Mouse (Mus musculus) G1E (cell line): ENCODE results near the gene Fam110a. TPM values are rescaled to one million over a fixed set of nuclear protein-coding genes. Genes with fewer than 3 reads are reported as not detected.

ENCODE experiments used
- ATAC-seq: 2 replicates; pipeline ENCODE4 v1.8.0; 2016; ENCODE audit warnings: mild to moderate bottlenecking; ENCODE audit not compliant: insufficient number of reproducible peaks, poor library complexity, low FRiP score, severe bottlenecking; ENCODE audit errors: extremely low read depth
- DNase-seq: peaks from one replicate; pipeline ENCODE4 v3.0.0; 2012; ENCODE audit warnings: low spot score
- H3K27me3 ChIP-seq: 2 replicates; pipeline ENCODE4 v1.6.1; 2012; ENCODE audit warnings: mild to moderate bottlenecking, low read length, inconsistent platforms; ENCODE audit not compliant: insufficient read depth
- H3K36me3 ChIP-seq: replicated peaks from 2 replicates; pipeline ENCODE3; 2012; ENCODE audit warnings: mild to moderate bottlenecking, inconsistent platforms
- H3K4me1 ChIP-seq: 2 replicates; pipeline ENCODE4 v1.6.1; 2012; ENCODE audit warnings: low read depth, low read length, inconsistent platforms, mixed read lengths; ENCODE audit not compliant: insufficient read depth
- H3K4me3 ChIP-seq: 2 replicates; pipeline ENCODE4 v1.5.1; 2012; ENCODE audit warnings: low read depth, mild to moderate bottlenecking, inconsistent platforms, low read length, moderate library complexity, mixed read lengths
- H3K9me3 ChIP-seq: replicated peaks from 2 replicates; pipeline ENCODE4 v1.6.1; 2012; ENCODE audit warnings: inconsistent platforms
- CTCF ChIP-seq: IDR thresholded peaks from 2 replicates; pipeline ENCODE4 v1.5.1; 2012; ENCODE audit warnings: low read depth, low read length, inconsistent platforms, mixed read lengths
- GATA1 ChIP-seq: IDR thresholded peaks from 2 replicates; pipeline ENCODE4 v1.6.1; 2012; ENCODE audit warnings: borderline replicate concordance, low read length, inconsistent platforms, mixed read lengths
- GATA2 ChIP-seq: IDR thresholded peaks from 2 replicates; pipeline ENCODE4 v1.6.1; 2012; ENCODE audit warnings: low read depth, low read length, inconsistent platforms, borderline replicate concordance
- POLR2AphosphoS5 ChIP-seq: IDR thresholded peaks from 2 replicates; pipeline ENCODE4 v1.6.1; 2012; ENCODE audit warnings: low read depth, low read length, inconsistent platforms; ENCODE audit not compliant: insufficient replicate concordance
- TAL1 ChIP-seq: conservative IDR thresholded peaks from 2 replicates; pipeline ENCODE4 v1.6.1; 2012; ENCODE audit warnings: low read depth, low read length, inconsistent platforms, mixed read lengths
- polyA plus RNA-seq: library from polyadenylated mRNA; stranded (reverse); fragments of >175 nt; gene quantifications from 2 replicates; pipeline ENCODE4 v1.2.3, GENCODE M21; 2012
- total RNA-seq, 2 experiments: library from RNA; stranded (forward) in 1 of 2; stranded (reverse) in 1 of 2; fragments of 200-1000 nt in 1 of 2; fragments of >200 nt in 1 of 2; fragmentation: Nextera tagmentation in 1 of 2; gene quantifications; 2 replicates each; pipeline ENCODE4 v1.2.3; 2014 to 2017

Fam110a gene
- total and polyA plus RNA-seq, 3 experiments, result 3.8 to 24.7 (median 5.2) TPM

DNA sequence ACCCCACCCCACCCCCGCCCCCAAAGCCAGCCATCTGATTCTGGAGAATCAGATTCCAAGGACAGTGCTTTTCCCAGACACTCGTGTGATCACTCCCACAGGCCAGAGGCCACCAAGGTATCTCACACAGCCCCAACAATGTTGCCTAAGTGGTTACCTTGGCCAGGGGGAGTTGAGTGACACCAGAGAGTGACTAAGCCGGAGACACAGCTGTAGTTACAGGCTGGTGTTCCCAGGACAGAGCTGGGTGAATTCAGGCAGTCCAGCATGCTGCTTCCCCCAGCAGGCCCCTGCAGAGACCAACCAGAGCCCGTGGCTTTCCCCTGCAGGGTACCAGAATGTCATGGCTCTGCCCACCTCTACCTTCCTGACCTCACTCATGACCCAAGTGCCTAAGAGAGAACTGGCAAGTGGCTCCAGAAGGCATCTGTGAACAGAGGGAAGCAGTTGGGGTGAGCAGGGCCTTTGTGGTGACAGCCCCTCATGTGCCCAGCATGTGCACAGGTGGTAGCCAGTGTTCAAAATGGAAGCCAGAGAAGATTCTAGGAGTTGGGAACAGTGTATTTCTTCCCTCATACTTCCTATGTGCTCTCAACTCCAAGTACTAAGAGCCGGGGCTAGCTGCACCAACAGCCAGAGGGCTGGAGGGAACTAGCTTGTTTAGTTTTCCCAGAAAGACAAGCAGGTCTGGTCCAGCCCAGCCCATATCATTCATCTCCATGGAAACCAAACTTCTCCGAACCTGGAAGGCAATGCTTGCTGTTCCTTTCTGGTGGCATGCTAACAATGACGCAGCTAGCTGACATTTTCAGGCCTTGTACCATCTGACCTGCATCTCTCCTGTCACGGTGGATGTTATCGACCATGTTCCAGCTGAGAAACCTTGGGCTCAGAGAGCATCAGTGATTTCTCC lies 18.5 kb downstream of the Fam110a start:
- no peaks in the 10 kb centered on the region for H3K27me3 ChIP-seq
- no peak for ATAC-seq
- H3K4me3 ChIP-seq, result no peak overlapping the region
- no peaks in the 10 kb centered on the region for H3K9me3 ChIP-seq
- H3K36me3 ChIP-seq, result no peaks in the 10 kb centered on the region
- no peak for DNase-seq
- TF ChIP-seq CTCF (no peak), GATA1 (no peak), TAL1 (no peak), GATA2 (no peak), POLR2AphosphoS5 (no peak)
- H3K4me1 ChIP-seq, result 0 out of 2 replicates have a peak, but pooled peaks cover 3% of the 10 kb centered on the region

DNA sequence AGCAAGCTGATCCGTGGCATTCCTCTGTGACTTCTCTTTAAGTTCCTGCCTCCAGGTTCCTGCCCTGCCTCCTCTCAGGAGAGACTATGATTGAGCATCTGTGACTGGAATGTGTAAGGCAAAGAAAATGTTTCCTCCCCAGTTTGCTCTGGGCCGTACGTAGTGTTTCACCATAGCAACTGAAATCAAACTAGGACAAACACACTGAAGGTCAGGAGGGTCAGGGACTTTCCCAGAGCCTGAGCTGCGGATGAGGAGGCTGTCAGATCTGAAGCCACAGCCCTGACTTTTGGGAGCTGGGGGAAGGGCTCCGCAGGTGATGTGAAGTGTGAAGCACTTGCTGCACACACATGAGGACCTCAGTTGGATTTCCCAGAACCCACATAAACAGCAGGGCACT lies 20.7 kb downstream of the Fam110a start:
- Histone ChIP-seq H3K4me1 (0 out of 2 replicates have a peak, but pooled peaks cover 3% of the 10 kb centered on the region), H3K4me3 (no peak overlapping the region), H3K27me3 (no peaks in the 10 kb centered on the region), H3K36me3 (no peaks in the 10 kb centered on the region), H3K9me3 (no peaks in the 10 kb centered on the region)
- TF ChIP-seq CTCF (no peak), POLR2AphosphoS5 (no peak), TAL1 (no peak), GATA2 (no peak), GATA1 (no peak)
- ATAC-seq, result no peak
- no peak for DNase-seq

DNA sequence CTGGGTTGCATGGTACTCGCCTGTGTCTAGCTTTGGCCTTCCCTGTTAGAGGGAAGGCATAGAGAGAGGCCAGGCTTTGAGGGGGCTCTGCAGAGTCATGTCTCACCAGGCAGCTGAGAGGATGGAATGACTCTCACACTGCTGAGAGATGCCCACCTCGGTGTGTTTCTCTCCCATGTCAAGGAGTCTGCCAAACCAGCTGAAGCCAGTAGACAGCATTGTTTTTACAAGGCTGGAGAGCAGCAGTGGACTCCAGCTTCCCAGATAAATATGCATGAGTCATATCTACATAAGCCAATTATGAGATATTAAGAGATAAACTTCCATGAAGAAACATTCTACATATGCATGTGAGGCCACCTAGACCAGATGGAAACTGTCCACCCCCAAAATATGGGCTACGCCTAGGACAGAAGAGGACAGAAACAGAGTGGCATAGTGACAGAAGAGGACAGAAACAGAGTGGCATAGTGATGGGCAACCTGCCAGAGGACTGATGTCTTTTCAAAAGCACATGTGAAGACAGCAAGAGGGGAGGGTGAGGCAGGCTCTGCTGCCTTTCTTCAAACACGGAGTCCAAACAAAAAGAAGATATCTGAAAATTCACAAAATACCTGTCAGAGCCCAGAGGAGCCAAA lies 23.4 kb downstream of the Fam110a start:
- no peak for TF ChIP-seq TAL1
- TF ChIP-seq GATA2, result no peak
- no peak for TF ChIP-seq POLR2AphosphoS5
- TF ChIP-seq GATA1, result no peak
- TF ChIP-seq CTCF, result no peak
- no peaks in the 10 kb centered on the region for H3K36me3 ChIP-seq
- DNase-seq (no peak), ATAC-seq (no peak)
- H3K9me3 ChIP-seq, result no peaks in the 10 kb centered on the region
- H3K4me3 ChIP-seq, result no peak overlapping the region
- no peaks in the 10 kb centered on the region for H3K4me1 ChIP-seq
- H3K27me3 ChIP-seq, result no peaks in the 10 kb centered on the region

DNA sequence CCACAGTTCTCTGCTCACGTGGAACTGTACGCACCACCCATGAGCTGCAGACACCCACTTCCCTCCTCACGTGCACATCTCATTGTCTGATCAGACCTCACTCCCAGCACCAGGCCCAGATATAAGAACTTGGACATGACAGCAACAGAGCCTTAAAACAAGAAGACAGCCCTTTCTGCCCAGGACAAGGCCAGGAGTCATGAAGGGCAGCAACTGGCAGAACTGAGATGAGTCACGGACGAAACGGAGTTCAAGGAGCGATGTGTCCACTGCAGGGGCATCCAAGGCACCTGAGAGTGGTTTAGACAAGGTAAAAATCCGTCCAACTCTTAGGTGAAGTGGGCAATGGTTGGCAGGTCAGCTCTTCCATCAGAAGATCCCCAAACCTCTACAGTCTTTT lies 26.4 kb downstream of the Fam110a start:
- ATAC-seq (no peak), DNase-seq (no peak)
- H3K36me3 ChIP-seq, result no peaks in the 10 kb centered on the region
- no peaks in the 10 kb centered on the region for H3K27me3 ChIP-seq
- TF ChIP-seq GATA1 (no peak), GATA2 (no peak), CTCF (no peak), TAL1 (no peak), POLR2AphosphoS5 (no peak)
- H3K4me3 ChIP-seq, result no peak overlapping the region
- H3K9me3 ChIP-seq, result no peaks in the 10 kb centered on the region
- no peaks in the 10 kb centered on the region for H3K4me1 ChIP-seq

DNA sequence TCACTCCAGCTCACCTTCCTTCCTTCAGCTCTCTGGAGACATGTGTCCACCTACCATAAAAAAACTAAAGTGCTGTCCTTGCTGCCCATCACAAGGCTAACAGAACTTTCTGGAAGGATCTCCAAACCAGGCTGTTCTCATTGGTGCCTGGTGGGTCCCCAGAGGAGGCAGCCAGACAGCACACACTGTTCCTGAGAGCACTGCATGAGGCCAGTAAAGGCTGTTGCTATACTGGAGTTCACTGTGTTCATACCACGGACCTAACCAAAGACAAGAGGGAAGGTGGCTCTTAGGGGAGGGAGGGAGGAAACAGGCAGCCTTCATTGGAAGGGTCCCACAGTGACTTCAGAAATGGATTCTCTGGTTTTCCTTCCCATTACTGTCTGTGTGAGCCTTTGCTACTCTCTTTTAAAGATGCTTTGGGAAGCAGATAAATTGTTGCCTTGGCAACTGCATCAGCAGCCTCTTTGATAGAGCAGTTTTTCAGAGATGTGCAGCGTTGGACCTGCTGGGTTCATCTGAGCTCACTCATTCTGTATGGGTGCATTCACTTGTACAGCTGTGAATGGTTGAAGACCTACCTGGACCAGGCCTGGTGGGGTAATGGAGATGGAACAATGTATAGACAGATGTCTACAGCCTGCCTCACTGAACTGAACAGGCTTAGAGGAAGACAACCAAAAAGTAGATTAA lies 30.8 kb downstream of the Fam110a start:
- H3K27me3 ChIP-seq, result peaks cover 4% of the 10 kb centered on the region; the same call in 1 of the 2 replicates
- no peak for TF ChIP-seq GATA2
- TF ChIP-seq GATA1, result no peak
- TF ChIP-seq POLR2AphosphoS5, result no peak
- no peak for TF ChIP-seq CTCF
- DNase-seq (no peak), ATAC-seq (no peak)
- H3K4me3 ChIP-seq, result no peak overlapping the region
- no peaks in the 10 kb centered on the region; the same call in 1 of the 2 replicates for H3K4me1 ChIP-seq
- H3K36me3 ChIP-seq, result no peaks in the 10 kb centered on the region
- H3K9me3 ChIP-seq, result no peaks in the 10 kb centered on the region

DNA sequence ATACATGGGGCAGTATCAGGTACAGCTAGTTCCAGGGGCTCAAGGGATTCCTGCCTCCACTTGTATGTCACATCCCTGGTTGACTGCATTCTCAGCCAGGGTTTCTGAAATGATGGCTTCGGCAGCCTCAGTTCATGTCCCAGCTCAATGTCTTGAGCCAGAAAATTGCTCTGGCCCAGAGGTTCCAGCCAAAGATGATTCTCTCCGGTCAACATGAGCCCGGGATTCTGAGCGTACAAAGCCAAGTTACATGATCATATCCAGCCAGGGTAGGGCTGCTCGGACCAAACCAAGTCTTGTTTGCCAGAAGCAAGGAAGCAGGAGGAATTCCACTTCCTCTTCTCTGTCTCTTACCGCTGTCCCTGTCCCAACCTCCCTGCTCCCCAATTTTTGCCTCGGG lies 31.7 kb downstream of the Fam110a start:
- ATAC-seq (no peak), DNase-seq (no peak)
- H3K9me3 ChIP-seq, result no peaks in the 10 kb centered on the region
- no peaks in the 10 kb centered on the region; the same call in 1 of the 2 replicates for H3K4me1 ChIP-seq
- no peak overlapping the region for H3K4me3 ChIP-seq
- TF ChIP-seq TAL1, result no peak
- TF ChIP-seq POLR2AphosphoS5, result no peak
- no peak for TF ChIP-seq GATA1
- TF ChIP-seq CTCF, result no peak
- TF ChIP-seq GATA2, result no peak
- H3K27me3 ChIP-seq, result peaks cover 4% of the 10 kb centered on the region; the same call in 1 of the 2 replicates
- H3K36me3 ChIP-seq, result no peaks in the 10 kb centered on the region
